Mouse (Mus musculus): Measurements from ENCODE around the gene Eef2.
"Not testable (repeated sequence)": the region's sequence is repeated elsewhere in the genome, so short reads cannot be mapped to it uniquely, and the experiment has no call there.

Eef2 gene

GRCm38 (mm10) chr10:81146296-81146695 is 30.1 kb upstream of the Eef2 start:
- no peak for DNase-seq

- DNase-seq, result no peak
Observed at GRCm38 (mm10) chr10:81151261-81151660, 25.2 kb upstream of the Eef2 start.

DNA sequence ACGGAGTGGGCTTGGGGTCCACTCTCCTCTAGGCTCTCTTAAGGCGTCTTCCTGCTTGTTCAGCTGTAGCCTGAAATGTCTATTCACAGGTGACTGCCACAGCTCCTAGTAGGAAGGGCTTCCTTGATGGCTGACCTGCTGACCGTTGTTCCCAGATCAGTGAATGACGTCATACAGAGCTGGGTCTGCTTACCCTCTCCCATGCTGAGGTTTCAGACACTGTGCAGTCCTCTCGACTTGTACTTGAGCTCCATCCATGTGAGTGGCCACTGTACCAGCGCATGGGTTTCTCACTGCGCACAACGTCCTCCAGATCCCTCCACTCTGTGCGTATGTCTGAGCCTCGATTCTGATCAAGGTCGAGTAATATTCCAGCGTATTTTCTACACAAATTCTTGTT is 23.8 kb upstream of the Eef2 start:
- DNase-seq, result no peak

GRCm38 (mm10) chr10:81154313-81154712 is 22.1 kb upstream of the Eef2 start:
- DNase-seq, result no peak

DNA sequence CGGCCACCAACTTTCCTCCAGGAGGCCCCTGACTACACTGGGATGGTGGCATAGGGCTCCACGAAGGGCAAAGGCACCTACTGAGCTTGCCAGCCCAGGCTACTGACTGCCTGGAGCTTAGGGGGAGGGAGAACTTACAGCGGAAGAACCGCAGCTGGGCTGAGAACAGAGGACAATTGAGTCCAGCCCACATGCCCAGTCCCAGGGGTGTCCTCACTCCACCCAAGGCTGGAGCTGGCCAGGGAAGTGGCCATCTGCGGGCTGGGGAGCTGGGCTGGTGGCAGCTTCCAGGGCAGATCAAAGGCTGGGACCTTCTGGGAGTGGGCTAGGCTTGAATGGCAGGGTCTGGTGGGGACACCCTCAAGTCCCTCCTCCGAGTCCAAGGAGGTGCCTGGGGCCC is 21.7 kb upstream of the Eef2 start:
- no peak for DNase-seq

GRCm38 (mm10) chr10:81161602-81162317 is 14.7 kb upstream of the Eef2 start:
- no peak for DNase-seq

- no peak for DNase-seq
Observed at GRCm38 (mm10) chr10:81162318-81162652, 14.1 kb upstream of the Eef2 start.

GRCm38 (mm10) chr10:81165118-81165517 is 11.3 kb upstream of the Eef2 start:
- no peak for DNase-seq

- peak; percentile 100 for DNase-seq
Observed at GRCm38 (mm10) chr10:81167200-81168086, 9.0 kb upstream of the Eef2 start, which contains the start of gene Pias4. Gene Pias4 (minus strand): TSS chr10:81167923.

- no peak for DNase-seq
Observed at GRCm38 (mm10) chr10:81168087-81168431, 8.4 kb upstream of the Eef2 start.

DNA sequence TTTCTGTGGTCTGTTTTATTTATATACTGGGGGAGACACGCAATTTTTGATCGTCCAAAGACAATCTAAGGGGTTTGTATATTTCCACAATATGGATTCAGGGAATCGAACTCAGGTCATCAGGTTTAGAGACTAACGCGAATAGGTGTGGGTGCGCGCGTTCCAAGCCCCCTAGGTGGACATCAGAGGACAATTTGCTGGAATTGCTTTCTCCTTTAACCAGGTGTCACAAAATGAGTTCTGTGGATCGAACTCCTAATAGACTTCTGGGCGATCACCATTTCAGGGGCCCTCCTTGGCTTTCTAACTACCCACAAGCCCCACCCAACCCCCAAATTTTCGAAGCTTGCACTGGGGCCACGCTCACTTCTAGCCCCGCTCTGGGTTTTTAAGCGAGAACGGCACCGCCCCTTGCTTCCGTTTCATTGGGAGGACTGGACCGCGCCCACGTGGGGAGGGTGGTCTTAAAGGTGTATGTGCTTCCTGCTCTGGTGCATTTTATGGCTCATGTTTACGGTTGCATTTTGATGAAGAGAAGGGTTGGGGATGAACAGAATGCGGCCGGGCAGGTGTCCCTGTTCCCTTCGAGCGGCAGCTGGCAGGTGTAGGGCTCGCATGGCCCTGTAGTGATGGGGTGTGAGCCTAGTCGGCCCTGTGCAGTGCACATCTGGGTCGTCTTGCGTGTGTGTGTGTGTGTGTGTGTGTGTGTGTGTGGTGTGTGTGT is 7.7 kb upstream of the Eef2 start:
- peak; percentile 82 for DNase-seq

DNA sequence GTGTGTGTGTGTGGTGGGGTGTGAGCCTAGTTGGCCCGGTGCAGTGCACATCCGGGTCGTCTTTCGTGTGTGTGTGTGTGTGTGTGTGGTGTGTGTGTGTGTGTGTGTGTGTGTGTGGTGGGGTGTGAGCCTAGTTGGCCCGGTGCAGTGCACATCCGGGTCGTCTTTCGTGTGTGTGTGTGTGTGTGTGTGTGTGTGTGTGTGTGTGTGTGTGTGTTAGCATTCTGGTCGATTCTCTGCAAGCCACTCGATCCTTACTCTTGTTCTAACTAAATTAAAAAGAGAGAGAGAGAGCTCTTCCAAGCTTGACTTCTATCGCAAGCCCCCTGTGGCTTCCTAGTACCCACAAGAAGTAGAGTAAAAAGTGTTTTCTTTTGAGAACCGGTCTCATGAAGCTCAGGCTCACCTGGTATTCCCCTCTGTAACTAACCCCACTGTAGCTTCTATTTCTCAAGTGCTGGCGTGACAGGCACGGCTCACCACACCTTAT is 7.0 kb upstream of the Eef2 start:
- DNase-seq, result not testable (repeated sequence)

GRCm38 (mm10) chr10:81173132-81173531 is 3.3 kb upstream of the Eef2 start:
- DNase-seq, result peak; percentile 87

DNA sequence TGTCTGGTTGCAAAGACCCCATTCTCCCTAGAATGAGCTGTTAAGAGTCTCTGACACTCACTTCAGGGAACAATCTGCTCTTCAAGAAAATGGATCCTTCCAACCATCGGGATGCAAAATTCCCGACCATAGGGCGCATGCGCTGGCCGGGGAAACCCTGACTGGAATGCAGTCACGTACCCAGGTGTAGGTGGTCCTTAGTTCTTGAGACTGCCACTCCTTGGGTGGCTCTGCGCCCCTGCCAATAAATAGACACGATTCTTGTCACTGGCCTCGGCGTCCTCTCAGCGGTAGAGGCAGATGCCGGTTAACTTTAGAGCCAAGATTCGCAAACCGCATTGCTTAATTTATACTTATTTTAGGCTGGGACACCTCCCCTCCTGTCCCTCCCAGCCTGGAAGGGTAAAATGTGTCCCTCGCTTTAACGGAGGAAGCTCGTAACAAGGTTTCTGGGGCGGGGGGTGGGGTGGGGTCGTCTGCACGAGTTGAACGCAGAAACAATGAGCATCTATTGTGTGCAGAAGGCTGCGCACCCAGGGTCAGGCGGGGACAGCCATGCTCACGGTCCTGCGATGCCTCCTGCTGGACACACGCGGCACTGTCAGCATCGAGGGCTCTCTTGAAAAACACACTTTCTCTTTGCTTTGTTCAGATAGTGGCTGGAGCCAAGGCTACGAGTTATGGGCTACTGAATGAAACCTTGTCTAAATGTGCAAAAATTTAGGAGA is 1.6 kb upstream of the Eef2 start:
- DNase-seq, result peak; percentile 86

- DNase-seq, result not testable (repeated sequence)
Observed at GRCm38 (mm10) chr10:81175345-81175701, 1.1 kb upstream of the Eef2 start.

DNA sequence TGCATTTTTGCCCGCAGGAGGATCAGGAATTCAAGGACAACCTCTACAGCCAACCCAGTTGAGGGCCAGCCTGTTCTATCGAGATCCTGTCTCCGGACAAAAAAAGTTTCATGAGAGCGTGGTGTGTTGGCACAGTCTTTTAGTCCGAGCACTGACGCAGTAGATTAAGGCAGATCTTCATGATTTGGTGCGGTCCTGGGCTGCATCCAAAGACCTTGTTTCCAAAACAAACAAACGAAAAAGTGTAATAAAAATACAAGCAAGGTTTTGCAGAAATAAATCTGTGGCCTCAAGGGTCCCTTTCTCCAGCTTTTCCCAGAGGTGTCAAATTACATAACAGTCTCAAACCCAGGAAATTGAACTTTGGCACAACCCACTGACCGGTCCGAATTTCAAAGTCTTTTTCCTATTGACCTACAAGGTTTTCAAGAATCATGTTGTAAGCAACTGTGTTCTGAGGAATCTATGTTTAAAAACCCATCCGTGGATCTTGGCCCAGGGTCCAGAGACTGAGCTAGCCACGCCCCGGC is 430 bp upstream of the Eef2 start:
- DNase-seq, result no peak

- DNase-seq, result no peak
Observed at GRCm38 (mm10) chr10:81177491-81177925, 1.1 kb downstream of the Eef2 start.

GRCm38 (mm10) chr10:81177958-81178712 is 1.7 kb downstream of the Eef2 start:
- no peak for DNase-seq

DNA sequence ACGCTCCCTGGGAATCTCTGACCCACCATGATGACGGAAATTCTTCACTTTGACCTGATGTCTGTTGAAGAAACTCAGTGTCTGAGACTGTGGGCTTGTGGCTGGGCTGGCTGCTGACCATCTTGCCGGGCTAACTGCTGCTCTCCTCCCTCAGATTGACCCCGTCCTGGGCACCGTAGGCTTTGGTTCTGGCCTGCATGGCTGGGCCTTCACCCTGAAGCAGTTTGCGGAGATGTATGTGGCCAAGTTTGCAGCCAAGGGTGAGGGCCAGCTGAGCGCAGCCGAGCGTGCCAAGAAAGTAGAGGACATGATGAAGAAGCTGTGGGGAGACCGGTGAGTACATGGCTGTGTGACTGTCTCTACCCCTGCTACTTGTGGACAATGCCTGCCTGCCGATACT is 2.5 kb downstream of the Eef2 start:
- DNase-seq, result no peak

DNA sequence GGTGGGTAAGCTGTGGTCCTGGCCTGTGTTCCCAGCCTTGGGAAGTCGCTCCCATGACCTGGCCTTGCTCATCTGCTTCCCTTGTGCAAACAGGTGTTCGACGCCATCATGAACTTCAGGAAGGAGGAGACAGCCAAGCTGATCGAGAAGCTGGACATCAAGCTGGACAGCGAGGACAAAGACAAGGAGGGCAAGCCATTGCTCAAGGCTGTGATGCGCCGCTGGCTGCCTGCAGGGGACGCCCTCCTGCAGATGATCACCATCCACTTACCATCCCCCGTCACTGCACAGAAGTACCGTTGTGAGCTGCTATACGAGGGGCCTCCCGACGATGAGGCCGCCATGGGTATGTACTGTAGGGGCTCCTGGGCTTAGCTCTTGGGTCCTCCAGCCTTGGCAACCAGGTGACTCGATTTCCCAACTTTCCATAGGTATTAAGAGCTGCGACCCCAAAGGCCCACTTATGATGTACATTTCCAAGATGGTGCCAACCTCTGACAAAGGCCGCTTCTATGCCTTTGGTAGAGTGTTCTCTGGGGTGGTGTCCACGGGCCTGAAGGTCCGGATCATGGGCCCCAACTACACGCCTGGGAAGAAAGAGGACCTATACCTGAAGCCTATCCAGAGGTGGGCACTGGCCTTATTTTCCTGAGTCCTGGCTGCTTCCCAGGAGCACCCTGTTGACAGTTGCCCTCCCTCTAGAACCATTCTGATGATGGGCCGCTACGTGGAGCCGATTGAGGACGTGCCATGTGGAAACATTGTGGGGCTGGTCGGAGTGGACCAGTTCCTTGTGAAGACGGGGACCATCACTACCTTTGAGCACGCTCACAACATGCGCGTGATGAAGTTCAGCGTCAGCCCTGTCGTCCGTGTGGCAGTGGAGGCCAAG is 3.3 kb downstream of the Eef2 start:
- DNase-seq, result no peak

- DNase-seq, result no peak
Observed at GRCm38 (mm10) chr10:81180946-81181345, 4.5 kb downstream of the Eef2 start.
